In genomic region chr6:36528509-36528908, GRCm38 (mm10) we compare ENCODE assay signal across 20 mouse cellular contexts.
"Had no signal": no experiment of that assay in that cellular context is flagged by ENCODE, and none has a peak within 500 bp of the region (broad histone marks: within the 10 kb centered on the region; RNA-seq: fewer than 3 reads in every experiment).

No protein-coding gene starts in this region.

- H3K36me3 ChIP-seq: lung, embryonic 15.5 days; midbrain, embryonic 10.5 days; midbrain, embryonic 12.5 days; neural tube, embryonic 13.5 days had no signal

- H3K9ac ChIP-seq: lung, embryonic 15.5 days; midbrain, embryonic 12.5 days; neural tube, embryonic 13.5 days; neural tube, embryonic 15.5 days had no signal

- ATAC-seq: lung, postnatal 0 days; midbrain, embryonic 16.5 days had no signal

- H3K27ac ChIP-seq: lung, embryonic 15.5 days; midbrain, embryonic 10.5 days; midbrain, embryonic 12.5 days; neural tube, embryonic 13.5 days; neural tube, embryonic 15.5 days had no signal

- H3K27me3 ChIP-seq: lung, embryonic 15.5 days; midbrain, embryonic 12.5 days; neural tube, embryonic 13.5 days; neural tube, embryonic 15.5 days had no signal

- H3K4me2 ChIP-seq: lung, embryonic 15.5 days; midbrain, embryonic 12.5 days; neural tube, embryonic 13.5 days; neural tube, embryonic 15.5 days had no signal

- H3K4me1 ChIP-seq: lung, embryonic 15.5 days; midbrain, embryonic 10.5 days; midbrain, embryonic 12.5 days; neural tube, embryonic 13.5 days; neural tube, embryonic 15.5 days had no signal

- H3K9me3 ChIP-seq: lung, embryonic 15.5 days; midbrain, embryonic 10.5 days; midbrain, embryonic 12.5 days; neural tube, embryonic 13.5 days; neural tube, embryonic 15.5 days had no signal

- DNase-seq: lung, adult 18-20 months; lung, postnatal 14 days; lung, postnatal 36 days; midbrain, embryonic 14.5 days; retina, postnatal 1 day; right cerebral cortex, adult 18-20 months; right cerebral cortex, postnatal 25 days; right cerebral cortex, postnatal 4 days; spleen, adult 18-20 months; thymus, adult 18-20 months; thymus, postnatal 14 days; thymus, postnatal 36 days had no signal

- H3K4me3 ChIP-seq: lung, embryonic 15.5 days; midbrain, embryonic 10.5 days; midbrain, embryonic 12.5 days; myocyte; neural tube, embryonic 13.5 days; neural tube, embryonic 15.5 days had no signal
